9 mouse cellular contexts compared by ENCODE assay signal in genomic region chrX:98953941-98954340, GRCm38 (mm10). TPM values are rescaled to one million over a fixed set of nuclear protein-coding genes. Genes with fewer than 3 reads are reported as not detected.
DNase-seq lines count a peak whose midpoint lies in the region; ATAC-seq and TF ChIP-seq lines count a peak whose summit lies in the region.
"Had no signal": no experiment of that assay in that cellular context is flagged by ENCODE, and none has a peak within 500 bp of the region (broad histone marks: within the 10 kb centered on the region; RNA-seq: fewer than 3 reads in every experiment).

No protein-coding gene starts in this region.

- H3K27me3 ChIP-seq in heart, postnatal 0 days (ENCODE audit: control insufficient read depth, insufficient read depth, low read length) = no peaks in the 10 kb centered on the region
- H3K27me3 ChIP-seq in testis, adult 2 months (ENCODE audit: control insufficient read depth, insufficient read depth, low read length) = no peaks in the 10 kb centered on the region

- H3K36me3 ChIP-seq in heart, postnatal 0 days (replicated peaks; ENCODE audit: control insufficient read depth, insufficient read depth, low read length) = no peaks in the 10 kb centered on the region
- H3K36me3 ChIP-seq in testis, adult 2 months (ENCODE audit: control insufficient read depth, insufficient read depth, low read length) = no peaks in the 10 kb centered on the region

- H3K27ac ChIP-seq in heart, postnatal 0 days (ENCODE audit: low read depth) = no peak overlapping the region
- no peak overlapping the region for H3K27ac ChIP-seq in testis, adult 2 months (ENCODE audit: control insufficient read depth, insufficient read depth, low read depth, low read length)
- H3K27ac ChIP-seq: macrophage had no signal

- DNase-seq in heart, postnatal 0 days (ENCODE audit: low spot score) = peak; percentile 13
- no peak for DNase-seq in heart, postnatal 25 days (ENCODE audit: low spot score)
- DNase-seq in testis, postnatal 14 days (ENCODE audit: low spot score) = no peak
- DNase-seq in embryo, embryonic 10.5 days (ENCODE audit: low spot score) = peak; percentile 69
- DNase-seq in mesoderm, embryonic 11.5 days (ENCODE audit: low read depth, low spot score) = peak; percentile 56
- no peak for DNase-seq in ovary, adult 18-20 months (ENCODE audit: low spot score)
- no peak for DNase-seq in gastrocnemius, postnatal 14 days

- no peak for ATAC-seq in heart, postnatal 0 days (ENCODE audit: insufficient read depth, low read depth)

- TF ChIP-seq CTCF in heart, postnatal 0 days (IDR thresholded peaks at IDR 0.05; ENCODE audit: low read depth) = peak; percentile 52
- TF ChIP-seq CTCF in testis, adult 2 months (IDR thresholded peaks at IDR 0.05; ENCODE audit: control insufficient read depth, insufficient read depth, insufficient replicate concordance, low read depth, low read length) = peak; percentile 45; the same call in 1 of the 2 replicates

- no peaks in the 10 kb centered on the region for H3K4me1 ChIP-seq in heart, postnatal 0 days (ENCODE audit: control insufficient read depth, insufficient read depth)
- no peaks in the 10 kb centered on the region for H3K4me1 ChIP-seq in testis, adult 2 months (ENCODE audit: control insufficient read depth, insufficient read depth, low read length)

- 24% methylated on average over 6 of the region's 6 CpGs for WGBS in heart, postnatal 0 days

- TF ChIP-seq POLR2A in testis, adult 2 months (IDR thresholded peaks at IDR 0.05; ENCODE audit: control insufficient read depth, low read depth, low read length) = no peak

- no peak overlapping the region for H3K4me3 ChIP-seq in heart, postnatal 0 days (ENCODE audit: low read depth, low read length)
- H3K4me3 ChIP-seq in testis, adult 2 months (ENCODE audit: control insufficient read depth, low read depth, low read length) = no peak overlapping the region

- no peaks in the 10 kb centered on the region for H3K9me3 ChIP-seq in heart, postnatal 0 days (replicated peaks; ENCODE audit: control insufficient read depth, low read length)

- H3K4me2 ChIP-seq in heart, postnatal 0 days (ENCODE audit: low read depth, low read length) = no peak overlapping the region

- intact Hi-C loops in heart, postnatal 25 days (cut with DNase I) = no loop called here
- intact Hi-C loops in gastrocnemius, postnatal 14 days (cut with DNase I; ENCODE audit: low total_unique reads) = no loop called here

- no peak for TF ChIP-seq EP300 in heart, postnatal 0 days (IDR thresholded peaks at IDR 0.05; ENCODE audit: low read depth)

- no peak overlapping the region for H3K9ac ChIP-seq in heart, postnatal 0 days (replicated peaks; ENCODE audit: low read depth, low read length)

RNA-seq across cellular contexts. Expression of gene Yipf6, which starts 17.8 kb away (rescaled TPM):
- total RNA-seq in heart, postnatal 0 days (2014; rRNA removed; ENCODE audit: low replicate concordance) = 22.5 and 48.4 TPM in 2 replicates
- polyA plus RNA-seq in heart, postnatal 0 days (2015; fragmentation: Nextera tagmentation; extraction: Ambion mirVana) = 14.5 and 15.9 TPM in 2 replicates
- 10 to 100 TPM; 21.4 to 21.5 TPM for total RNA-seq in heart, postnatal 25 days (2021)
- polyA plus RNA-seq in testis, adult 2 months (2012; rRNA removed) = 16.9 and 23.9 TPM in 2 replicates
- total RNA-seq in gastrocnemius, postnatal 14 days (2021) = 10 to 100 TPM; 12.6 to 15.0 TPM

RNA-seq across cellular contexts. Expression of gene Stard8, which starts 49.1 kb away (rescaled TPM):
- 32.4 and 42.0 TPM in 2 replicates for total RNA-seq in heart, postnatal 0 days (2014; rRNA removed; ENCODE audit: low replicate concordance)
- 13.6 and 14.5 TPM in 2 replicates for polyA plus RNA-seq in heart, postnatal 0 days (2015; fragmentation: Nextera tagmentation; extraction: Ambion mirVana)
- total RNA-seq in heart, postnatal 25 days (2021) = 10 to 100 TPM; 31.5 to 37.0 TPM
- 6.7 and 7.7 TPM in 2 replicates for polyA plus RNA-seq in testis, adult 2 months (2012; rRNA removed)
- 10 to 100 TPM; 25.3 TPM for total RNA-seq in gastrocnemius, postnatal 14 days (2021)

Comparison
In these comparisons a context has a peak if more than half of its experiments do, and no peak if none do; other contexts are left out.
1. DNase-seq: peak in heart, postnatal 0 days (single experiment), embryo, embryonic 10.5 days (single experiment) and mesoderm, embryonic 11.5 days (single experiment); none in heart, postnatal 25 days (single experiment), testis, postnatal 14 days (single experiment), ovary, adult 18-20 months (single experiment) and gastrocnemius, postnatal 14 days (single experiment).